Mouse (Mus musculus) erythroblast, embryonic 14.5 days (primary cell): ENCODE results near the gene Rpl23a.

ENCODE experiments used
- GATA1 ChIP-seq: IDR thresholded peaks from 2 replicates; pipeline ENCODE4 v1.6.1; 2012; ENCODE audit warnings: low read length, inconsistent platforms, mixed read lengths
- TAL1 ChIP-seq: IDR thresholded peaks from 3 replicates; pipeline ENCODE4 v1.6.1; 2012; ENCODE audit warnings: low read length, inconsistent platforms, mixed read lengths

GRCm38 (mm10) chr11:78136132-78136531 is 47.3 kb downstream of the Rpl23a start:
- TF ChIP-seq GATA1 (no peak), TAL1 (no peak)
